Mouse (Mus musculus) G1E (cell line): ENCODE results near the gene Tcam1.

Source experiments
- CTCF ChIP-seq: IDR thresholded peaks from 2 replicates; pipeline ENCODE4 v1.5.1; 2012; ENCODE audit warnings: low read depth, low read length, inconsistent platforms, mixed read lengths
- POLR2AphosphoS5 ChIP-seq: IDR thresholded peaks from 2 replicates; pipeline ENCODE4 v1.6.1; 2012; ENCODE audit warnings: low read depth, low read length, inconsistent platforms; ENCODE audit not compliant: insufficient replicate concordance
- TAL1 ChIP-seq: conservative IDR thresholded peaks from 2 replicates; pipeline ENCODE4 v1.6.1; 2012; ENCODE audit warnings: low read depth, low read length, inconsistent platforms, mixed read lengths

- TF ChIP-seq CTCF: no peak
- no peak for TF ChIP-seq POLR2AphosphoS5
- TF ChIP-seq TAL1: no peak
Observed at GRCm38 (mm10) chr11:106291861-106292260, 15.4 kb downstream of the Tcam1 start.
